Mouse (Mus musculus) kidney, adult 8-10 months (tissue): ENCODE results near the gene Plxnd1.
A peak's percentile ranks its signal among the peaks of the same experiment; 100 is the strongest.

Source experiments
- DNase-seq, 2 experiments: peaks; one replicate each; pipeline ENCODE4 v3.0.0; 2022

Gene Plxnd1

GRCm38 (mm10) chr6:115998758-115999157 lies 4.0 kb upstream of the Plxnd1 start:
- no peak for DNase-seq

- no peak for DNase-seq
These were observed 3.0 kb upstream of the Plxnd1 start for GRCm38 (mm10) chr6:115997726-115998311.

- DNase-seq = peak; percentile 66 to 81
These were observed 1.5 kb upstream of the Plxnd1 start for GRCm38 (mm10) chr6:115996171-115996851.

GRCm38 (mm10) chr6:115995531-115995941 lies 731 bp upstream of the Plxnd1 start:
- DNase-seq = no peak

- no peak for DNase-seq
These were observed 494 bp downstream of the Plxnd1 start for GRCm38 (mm10) chr6:115994146-115994876.

- no peak for DNase-seq
These were observed 1.2 kb downstream of the Plxnd1 start for GRCm38 (mm10) chr6:115993463-115994145.

- no peak for DNase-seq
These were observed 1.8 kb downstream of the Plxnd1 start for GRCm38 (mm10) chr6:115992981-115993380.

GRCm38 (mm10) chr6:115991881-115992620 lies 2.8 kb downstream of the Plxnd1 start:
- DNase-seq = no peak

- no peak for DNase-seq
These were observed 3.5 kb downstream of the Plxnd1 start for GRCm38 (mm10) chr6:115991108-115991880.

- DNase-seq = no peak
These were observed 4.3 kb downstream of the Plxnd1 start for GRCm38 (mm10) chr6:115990479-115990878.

- no peak for DNase-seq
These were observed 4.7 kb downstream of the Plxnd1 start for GRCm38 (mm10) chr6:115990056-115990455.

GRCm38 (mm10) chr6:115989607-115990006 lies 5.2 kb downstream of the Plxnd1 start:
- no peak for DNase-seq

- DNase-seq = no peak
These were observed 5.8 kb downstream of the Plxnd1 start for GRCm38 (mm10) chr6:115989032-115989431.

GRCm38 (mm10) chr6:115987096-115987747 lies 7.6 kb downstream of the Plxnd1 start:
- DNase-seq = no peak

- DNase-seq = no peak
These were observed 8.2 kb downstream of the Plxnd1 start for GRCm38 (mm10) chr6:115986472-115987095.

GRCm38 (mm10) chr6:115985622-115986021 lies 9.2 kb downstream of the Plxnd1 start:
- no peak for DNase-seq

- DNase-seq = no peak
These were observed 10.2 kb downstream of the Plxnd1 start for GRCm38 (mm10) chr6:115984580-115984979.

GRCm38 (mm10) chr6:115983306-115984038 lies 11.3 kb downstream of the Plxnd1 start:
- DNase-seq = no peak

- no peak for DNase-seq
These were observed 11.9 kb downstream of the Plxnd1 start for GRCm38 (mm10) chr6:115982889-115983288.

- no peak for DNase-seq
These were observed 16.2 kb downstream of the Plxnd1 start for GRCm38 (mm10) chr6:115978596-115978995.
